Mouse (Mus musculus) left cerebral cortex, adult 2 months (tissue): ENCODE data around the gene Magi1. TPM values are rescaled to one million over a fixed set of nuclear protein-coding genes. Genes with fewer than 3 reads are reported as not detected.

Source experiments
- DNase-seq, 2 experiments: peaks; one replicate each; pipeline ENCODE4 v3.0.0; 2021 to 2022; ENCODE audit warnings: low spot score in 2 of 2, mixed read lengths in 1 of 2; ENCODE audit errors: extremely low spot score in 1 of 2
- H3K27ac ChIP-seq: fragments of 200-600 bp; 2 replicates; pipeline ENCODE4 v1.8.1; 2022
- H3K4me3 ChIP-seq: fragments of 200-600 bp; 2 replicates; pipeline ENCODE4 v1.8.1; 2022
- CTCF ChIP-seq: fragments of 200-600 bp; IDR thresholded peaks from 2 replicates; pipeline ENCODE4 v1.8.1; 2022; ENCODE audit warnings: antibody characterized with exemption, mild to moderate bottlenecking, moderate library complexity
- intact Hi-C: fragments of 180-260 bp; cut with DNase I; formaldehyde crosslinking; loops from one replicate; pipeline ENCODE4 v1.15.1; 2025
- total RNA-seq, 2 experiments: library from RNA; stranded (reverse); gene quantifications; 2 replicates each; pipeline ENCODE4 v1.2.3; 2021

The Magi1 gene
- total RNA-seq, 2 experiments from 2014 or later: 87.5 to 94.2 TPM

GRCm38 (mm10) chr6:93718385-93718784 is 565.3 kb downstream of the Magi1 start:
- DNase-seq: no peak

GRCm38 (mm10) chr6:93717826-93718375 is 565.8 kb downstream of the Magi1 start:
- intact Hi-C loops: loop anchor here (5.0 kb wide), 2 partner anchors 56 to 936 kb away; no protein-coding TSS in a partner anchor
- Histone ChIP-seq H3K4me3 (peak overlapping the region; percentile 39), H3K27ac (peak overlapping the region; percentile 44; the same call in 1 of the 2 replicates)
- no peak for DNase-seq
- no peak for TF ChIP-seq CTCF

More at GRCm38 (mm10) chr6:93718385-93718784, 565.3 kb downstream of the Magi1 start:
- no peak overlapping the region for H3K27ac ChIP-seq
- no peak for TF ChIP-seq CTCF
- intact Hi-C loops: loop anchor here (5.0 kb wide), 2 partner anchors 56 to 936 kb away; no protein-coding TSS in a partner anchor
- no peak overlapping the region; the same call in 1 of the 2 replicates for H3K4me3 ChIP-seq

GRCm38 (mm10) chr6:93716686-93717625 is 566.8 kb downstream of the Magi1 start:
- no peak for TF ChIP-seq CTCF
- Histone ChIP-seq H3K4me3 (peak overlapping the region; percentile 46), H3K27ac (peak overlapping the region; percentile 63)
- no peak for DNase-seq
- intact Hi-C loops: loop anchor here (5.0 kb wide), 2 partner anchors 55 to 935 kb away; no protein-coding TSS in a partner anchor

- Histone ChIP-seq H3K4me3 (peak overlapping the region; percentile 46), H3K27ac (0 out of 2 replicates have a peak overlapping the region, but pooled peaks have one; percentile 0)
- TF ChIP-seq CTCF: no peak
- no peak for DNase-seq
- intact Hi-C loops: loop anchor here (5.0 kb wide), 2 partner anchors 53 to 933 kb away; no protein-coding TSS in a partner anchor
Measured at GRCm38 (mm10) chr6:93715181-93716180, 568.2 kb downstream of the Magi1 start.

- intact Hi-C loops: no loop called here
Measured at GRCm38 (mm10) chr6:93704350-93704749, 579.4 kb downstream of the Magi1 start.

GRCm38 (mm10) chr6:93699436-93699835 is 584.3 kb downstream of the Magi1 start:
- no peak overlapping the region for H3K4me3 ChIP-seq
- TF ChIP-seq CTCF: no peak
- intact Hi-C loops: no loop called here
- H3K27ac ChIP-seq: peak overlapping the region; percentile 45; the same call in 1 of the 2 replicates
- DNase-seq: peak in 1 of 2 experiments; percentile 37

More at GRCm38 (mm10) chr6:93704350-93704749, 579.4 kb downstream of the Magi1 start:
- DNase-seq: no peak
- Histone ChIP-seq H3K4me3 (no peak overlapping the region), H3K27ac (no peak overlapping the region)
- no peak for TF ChIP-seq CTCF

GRCm38 (mm10) chr6:93697956-93698355 is 585.8 kb downstream of the Magi1 start:
- H3K27ac ChIP-seq: 0 out of 2 replicates have a peak overlapping the region, but pooled peaks have one; percentile 33
- no peak overlapping the region for H3K4me3 ChIP-seq
- TF ChIP-seq CTCF: no peak
- intact Hi-C loops: no loop called here
- DNase-seq: no peak

- TF ChIP-seq CTCF: no peak
- Histone ChIP-seq H3K4me3 (no peak overlapping the region), H3K27ac (no peak overlapping the region)
- no peak for DNase-seq
- intact Hi-C loops: no loop called here
Measured at GRCm38 (mm10) chr6:93678766-93679165, 605.0 kb downstream of the Magi1 start.

GRCm38 (mm10) chr6:93666731-93667130 is 617.0 kb downstream of the Magi1 start:
- no peak for TF ChIP-seq CTCF
- intact Hi-C loops: no loop called here
- DNase-seq: no peak
- Histone ChIP-seq H3K27ac (no peak overlapping the region), H3K4me3 (no peak overlapping the region)

- intact Hi-C loops: no loop called here
Measured at GRCm38 (mm10) chr6:93665056-93665805, 618.5 kb downstream of the Magi1 start.

More at GRCm38 (mm10) chr6:93665056-93665805, 618.5 kb downstream of the Magi1 start:
- TF ChIP-seq CTCF: no peak
- no peak for DNase-seq
- Histone ChIP-seq H3K27ac (no peak overlapping the region), H3K4me3 (no peak overlapping the region)
